Mouse (Mus musculus) large intestine, adult 2 months (tissue): ENCODE results near the gene Mapkapk2. TPM values are rescaled to one million over a fixed set of nuclear protein-coding genes. Genes with fewer than 3 reads are reported as not detected.

Experiments
- DNase-seq: peaks from one replicate; pipeline ENCODE4 v3.0.0-alpha.2; 2012; ENCODE audit warnings: low read depth, low spot score
- WGBS: fragments of 180-500 bp; shearing (Covaris S2); methylation state at CpG from one replicate; pipeline ENCODE4 v1.1.7; 2018; 5-methylcytosine and 5-hydroxymethylcytosine counted together
- polyA plus RNA-seq: library from polyadenylated mRNA; depleted of rRNA; stranded (reverse); fragments of >200 nt; gene quantifications from 2 replicates; pipeline ENCODE4 v1.2.3, GENCODE M21; 2012

The Mapkapk2 gene
- polyA plus RNA-seq, 1 experiment = 66.6 TPM

DNA sequence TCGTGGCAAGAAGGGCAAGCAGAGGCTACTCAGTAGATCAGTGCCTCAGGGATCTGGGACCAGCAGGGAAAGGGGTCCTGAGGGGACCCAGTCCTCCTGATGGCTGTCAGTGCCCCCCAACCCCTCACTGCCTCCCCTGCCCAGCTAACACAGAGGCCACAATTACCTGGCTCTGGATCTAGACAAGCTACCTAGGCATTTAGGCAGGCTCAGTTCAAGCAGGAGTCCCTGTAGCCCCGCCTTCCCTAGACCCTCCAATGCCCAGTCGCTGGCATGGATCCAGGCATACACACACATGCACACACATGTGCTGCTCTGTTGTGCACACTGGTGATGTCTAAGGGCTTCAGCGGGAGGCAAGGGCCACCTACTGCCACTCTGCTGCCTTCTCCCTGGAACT lies 43.4 kb downstream of the Mapkapk2 start:
- WGBS = 80% methylated on average over 4 of the region's 4 CpGs
- no peak for DNase-seq

DNA sequence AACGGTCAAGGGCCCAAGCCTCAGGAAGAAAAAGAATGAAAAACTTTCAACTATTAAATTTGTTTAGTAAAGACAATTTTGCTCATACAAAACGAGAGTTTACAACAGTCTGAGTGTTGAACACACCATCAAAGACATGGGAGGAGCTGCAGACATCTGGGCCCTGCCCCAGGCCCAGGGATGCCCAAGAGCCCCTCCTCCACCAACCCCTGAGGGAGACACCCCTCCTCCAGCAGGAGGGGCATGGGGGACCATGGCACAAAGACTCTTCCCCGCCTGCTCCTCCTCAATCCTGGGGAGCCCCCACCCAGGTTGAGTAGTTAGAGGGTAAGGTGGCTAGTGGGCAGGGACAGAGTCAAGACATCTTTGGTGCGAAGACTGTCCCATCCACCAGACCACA lies 44.0 kb downstream of the Mapkapk2 start:
- WGBS = 61% methylated on average over 4 of the region's 4 CpGs
- DNase-seq = no peak

DNA sequence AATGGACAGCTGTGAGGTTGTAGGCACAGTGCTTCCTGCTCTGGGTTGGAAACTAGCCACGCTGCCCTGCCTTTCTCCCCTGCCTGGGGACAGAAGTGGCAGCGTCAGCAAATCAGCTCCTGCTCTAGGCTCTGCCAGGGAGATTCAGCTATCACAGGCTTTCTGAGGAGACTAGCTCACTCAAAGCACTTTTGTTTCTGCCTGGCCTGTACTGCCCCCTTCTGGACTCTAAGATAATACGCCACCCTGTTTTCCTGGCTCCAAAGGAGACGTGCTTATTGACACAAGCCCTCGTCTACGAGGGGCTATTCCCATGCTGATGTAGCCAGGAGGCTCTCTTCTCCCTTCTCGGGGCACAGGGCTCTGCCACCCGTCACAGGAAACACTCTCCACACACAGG lies 44.4 kb downstream of the Mapkapk2 start:
- DNase-seq = no peak
- WGBS = 19% methylated on average over 8 of the region's 8 CpGs

DNA sequence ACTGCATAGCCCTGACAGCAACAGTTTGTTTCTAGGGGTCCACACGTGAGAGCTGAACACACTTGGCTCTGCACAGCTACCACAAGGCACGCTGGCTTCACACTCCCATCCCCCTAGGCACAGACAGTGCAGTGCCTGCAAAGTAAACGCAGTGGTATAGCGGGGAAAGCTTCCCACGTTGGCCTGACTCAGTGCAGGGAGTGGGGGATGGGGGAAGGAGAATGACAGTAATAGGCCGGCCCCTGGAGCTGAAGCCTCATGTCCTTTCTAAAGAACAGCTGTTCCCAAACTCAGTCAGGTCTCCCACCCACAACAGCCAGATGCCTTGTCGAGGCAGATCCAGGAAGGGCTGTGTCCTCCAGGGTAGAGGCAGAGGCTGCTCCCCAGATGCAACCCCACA lies 46.6 kb downstream of the Mapkapk2 start:
- DNase-seq = no peak
- WGBS = 45% methylated on average over 7 of the region's 7 CpGs

DNA sequence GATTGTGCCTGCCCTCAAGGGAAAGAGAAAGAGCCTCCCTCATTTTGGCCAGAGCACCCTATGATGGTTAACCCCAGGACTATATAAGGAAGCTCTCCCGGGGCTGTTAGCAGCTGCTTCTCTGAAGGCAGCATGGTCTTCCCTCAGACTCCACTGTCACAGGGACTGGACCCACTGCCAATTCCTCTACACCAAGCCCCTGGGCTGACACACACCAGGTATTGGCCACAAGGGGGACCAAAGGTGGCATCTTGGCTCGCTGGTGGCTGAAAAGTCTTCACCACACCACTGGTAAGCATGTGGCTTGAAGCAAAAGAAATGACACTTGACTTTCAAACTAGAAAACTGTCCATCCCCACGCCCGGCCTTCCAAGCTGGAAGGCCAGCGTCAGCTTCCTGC lies 47.0 kb downstream of the Mapkapk2 start:
- DNase-seq = no peak
- WGBS = 71% methylated on average over 5 of the region's 5 CpGs

DNA sequence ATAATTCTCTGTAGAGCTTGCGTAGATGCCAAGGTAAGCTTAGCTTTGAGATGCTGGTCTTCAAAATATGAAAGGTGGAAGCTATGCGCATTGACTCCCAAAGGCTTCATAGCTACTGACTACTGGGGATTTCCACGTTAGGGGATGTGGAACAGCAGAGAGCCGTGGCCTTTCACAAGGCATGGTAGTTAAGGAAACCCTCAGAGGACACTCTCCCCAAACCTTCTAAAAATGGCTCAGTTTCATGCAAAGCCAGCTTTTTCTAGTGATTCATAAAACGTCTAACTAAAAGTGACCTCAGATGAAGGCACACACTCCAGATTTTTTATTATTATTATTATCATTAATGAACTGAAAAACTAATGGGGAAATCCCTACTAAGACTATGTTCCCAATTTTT lies 47.6 kb downstream of the Mapkapk2 start:
- no peak for DNase-seq
- WGBS = 84% methylated on average over 5 of the region's 5 CpGs

DNA sequence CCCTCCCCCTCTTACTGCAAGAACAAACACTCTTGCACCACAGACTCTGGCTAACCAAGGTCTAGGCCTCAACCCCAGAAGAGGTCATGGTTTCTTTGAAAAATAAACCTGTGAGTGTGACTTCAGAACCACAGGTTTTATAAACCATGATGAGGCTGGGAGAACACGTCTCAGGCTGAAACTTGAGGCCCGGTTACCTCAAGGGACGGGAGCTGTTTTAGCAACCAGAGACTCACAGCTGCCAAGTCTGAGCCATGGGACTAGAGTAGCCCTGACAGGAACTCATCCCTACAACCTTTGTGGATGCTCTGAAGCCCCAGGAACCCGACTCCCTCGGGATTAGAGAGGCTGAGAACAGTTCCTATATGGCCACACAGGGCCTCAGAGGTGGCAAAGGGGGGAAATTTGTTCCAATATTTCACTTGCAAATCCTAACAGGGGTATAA lies 48.2 kb downstream of the Mapkapk2 start:
- no peak for DNase-seq
- WGBS = 79% methylated on average over 5 of the region's 5 CpGs

DNA sequence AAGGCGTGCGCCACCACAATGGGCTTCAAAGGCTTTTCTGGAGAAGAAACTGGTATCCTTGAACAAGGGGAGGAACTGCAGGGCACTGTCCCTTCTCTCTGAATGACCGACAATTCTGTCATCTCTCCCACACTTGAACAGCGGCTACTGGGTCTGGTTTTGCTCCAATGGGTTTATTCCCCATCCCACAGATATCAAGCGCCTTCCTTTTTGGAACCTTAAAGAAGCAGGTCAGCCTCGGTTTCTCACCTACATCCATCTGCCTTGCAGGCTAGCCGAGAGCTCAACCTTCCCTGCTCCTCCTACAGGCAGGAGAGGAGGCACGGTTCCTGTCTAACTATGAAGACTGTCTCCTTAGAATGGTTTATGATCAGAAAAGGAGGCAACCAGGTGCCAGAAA lies 48.7 kb downstream of the Mapkapk2 start:
- 81% methylated on average over 8 of the region's 8 CpGs for WGBS
- DNase-seq = no peak

DNA sequence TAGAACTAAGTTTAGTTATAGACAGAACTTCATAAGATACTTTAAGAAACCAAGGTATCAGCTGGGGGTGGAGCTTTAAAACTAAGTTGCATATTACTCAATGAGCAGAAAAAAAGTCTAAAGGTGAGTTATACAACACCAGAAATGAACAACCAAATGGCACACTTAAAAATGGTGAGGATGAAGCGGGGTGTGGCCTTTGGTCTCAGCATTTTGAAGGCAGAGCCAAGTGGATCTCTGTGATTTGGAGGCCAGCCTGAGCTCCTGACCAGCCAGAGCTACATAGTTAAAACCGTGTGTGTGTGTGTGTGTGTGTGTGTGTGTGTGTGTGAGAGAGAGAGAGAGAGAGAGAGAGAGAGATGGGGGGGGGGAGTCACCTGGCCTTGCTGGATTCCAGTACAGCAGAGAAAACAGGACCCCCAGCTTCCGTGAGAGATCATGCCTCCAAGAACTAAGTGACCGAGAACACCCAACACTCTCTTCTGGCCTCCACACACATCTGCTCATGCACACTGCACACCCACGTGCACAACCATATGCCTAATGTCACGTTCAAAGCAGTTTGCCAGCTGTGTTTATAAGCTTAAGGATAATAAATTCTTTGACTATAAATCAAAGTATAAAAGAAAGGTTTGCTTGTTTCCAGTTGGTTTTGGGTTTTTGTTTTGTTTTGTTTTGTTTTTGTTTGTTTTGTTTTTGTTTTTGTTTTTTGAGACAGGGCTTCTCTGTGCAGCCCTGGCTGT lies 49.3 kb downstream of the Mapkapk2 start:
- WGBS = 46% methylated on average over 6 of the region's 6 CpGs

DNA sequence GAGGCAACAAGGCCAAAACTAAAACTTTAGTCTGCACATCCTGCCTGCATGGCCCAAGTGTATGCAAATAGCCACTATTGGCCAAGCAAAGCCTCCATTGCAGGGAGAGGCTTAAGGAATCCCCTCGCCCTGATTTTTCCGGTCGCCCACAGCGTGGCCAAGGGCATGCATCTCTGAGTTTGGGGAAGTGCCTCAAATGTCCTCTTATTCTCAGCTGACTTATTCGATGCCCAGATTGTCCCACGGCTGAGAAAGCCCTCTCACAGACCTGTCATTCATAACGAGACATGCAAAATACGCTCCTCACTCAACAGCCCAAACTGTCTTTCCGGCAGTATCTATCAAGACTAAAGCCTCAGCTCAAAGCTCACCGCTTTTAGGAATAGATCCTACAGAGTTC lies 51.0 kb downstream of the Mapkapk2 start:
- no peak for DNase-seq
- 84% methylated on average over 10 of the region's 10 CpGs for WGBS

More for the DNA sequence above, 49.3 kb downstream of the Mapkapk2 start:
- DNase-seq = no peak

DNA sequence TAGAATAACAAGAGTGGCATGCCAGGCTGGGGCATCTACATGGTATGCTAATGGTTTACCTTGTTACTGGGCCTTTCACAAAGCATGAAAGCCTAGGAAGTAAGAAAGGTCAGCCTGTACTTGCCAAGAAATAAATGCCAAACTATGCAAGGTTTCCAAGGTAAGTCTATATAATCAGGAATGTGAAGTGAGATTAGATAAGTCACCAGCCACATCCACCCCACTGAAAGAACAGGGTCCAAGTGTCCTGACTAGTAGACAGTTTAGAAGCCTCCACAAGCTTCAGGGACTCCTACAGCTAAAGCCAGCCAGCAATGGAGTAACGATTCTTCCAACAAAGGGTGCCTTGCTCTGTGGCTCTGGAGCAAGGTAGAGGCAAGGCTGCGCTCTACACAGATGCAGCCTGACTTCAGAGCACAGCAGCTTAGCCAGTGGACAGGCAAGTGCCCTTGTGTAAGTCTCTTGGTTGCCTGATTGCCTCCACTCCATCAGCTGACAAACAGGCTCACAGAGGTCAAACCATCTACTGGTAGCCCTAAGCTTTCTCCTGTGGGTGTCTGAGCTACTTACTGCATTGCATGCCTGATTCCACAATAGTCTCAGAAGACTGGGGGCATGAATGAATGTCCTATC lies 51.8 kb downstream of the Mapkapk2 start:
- 85% methylated on average over 2 of the region's 2 CpGs for WGBS
- DNase-seq = no peak

DNA sequence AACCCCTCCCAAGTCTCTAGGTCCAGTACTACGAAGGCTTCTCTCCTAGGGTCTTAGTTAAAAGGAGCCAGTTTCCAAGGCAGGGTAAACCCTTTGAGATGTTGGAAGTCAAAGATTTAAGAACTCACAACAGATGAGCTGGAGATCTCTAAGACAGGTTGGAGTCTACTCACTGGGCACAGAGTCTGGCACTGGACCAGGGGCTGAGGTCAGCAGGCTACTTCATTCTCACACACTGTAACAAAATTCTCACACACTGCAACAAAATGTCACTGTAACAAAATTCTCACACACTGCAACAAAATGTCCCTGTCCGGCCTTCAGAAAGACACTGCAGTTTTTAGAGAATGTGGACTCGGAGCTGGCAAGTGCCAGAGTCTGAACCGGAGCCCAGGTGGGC lies 54.0 kb downstream of the Mapkapk2 start:
- no peak for DNase-seq
- WGBS = 98% methylated on average over 4 of the region's 4 CpGs

DNA sequence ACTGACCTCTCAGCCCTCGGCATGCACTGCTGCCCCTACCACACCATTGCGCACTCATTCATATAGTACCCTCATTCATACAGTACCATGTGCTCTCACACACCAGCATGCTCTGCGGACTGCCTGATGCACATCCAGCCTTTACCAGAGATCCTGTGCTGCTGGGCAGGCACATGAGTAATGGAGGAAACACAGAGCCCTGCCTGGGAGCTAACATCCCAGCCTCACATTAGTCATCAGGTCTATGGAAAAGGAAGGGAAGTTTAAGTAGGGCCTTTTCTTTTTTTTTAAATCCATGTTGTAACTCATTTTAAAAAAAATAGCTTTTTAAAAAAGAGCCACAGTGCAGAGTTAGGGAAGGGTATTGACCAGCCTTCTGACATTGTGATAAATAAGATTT lies 54.9 kb downstream of the Mapkapk2 start:
- no peak for DNase-seq
- WGBS = 93% methylated on average over 3 of the region's 3 CpGs

DNA sequence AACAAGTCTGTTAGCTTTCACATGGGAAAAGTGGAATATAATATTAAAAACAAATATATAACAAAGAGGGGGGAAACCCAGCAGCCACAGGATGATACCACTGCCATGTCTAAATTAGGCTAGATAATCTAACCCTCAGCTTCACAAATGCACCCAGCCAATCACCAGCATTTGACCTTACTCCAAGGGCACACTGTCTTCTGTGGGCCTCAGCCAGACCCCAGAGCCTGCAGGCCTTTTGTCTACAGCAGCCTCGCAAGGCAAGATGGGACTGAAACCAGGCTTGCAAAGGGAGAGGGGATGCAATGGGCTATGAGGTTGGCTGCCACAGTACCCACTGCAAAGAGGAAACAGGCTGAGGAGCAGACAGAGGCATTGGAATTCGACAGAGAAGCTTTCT lies 55.4 kb downstream of the Mapkapk2 start:
- WGBS = 76% methylated on average over 2 of the region's 2 CpGs
- no peak for DNase-seq

DNA sequence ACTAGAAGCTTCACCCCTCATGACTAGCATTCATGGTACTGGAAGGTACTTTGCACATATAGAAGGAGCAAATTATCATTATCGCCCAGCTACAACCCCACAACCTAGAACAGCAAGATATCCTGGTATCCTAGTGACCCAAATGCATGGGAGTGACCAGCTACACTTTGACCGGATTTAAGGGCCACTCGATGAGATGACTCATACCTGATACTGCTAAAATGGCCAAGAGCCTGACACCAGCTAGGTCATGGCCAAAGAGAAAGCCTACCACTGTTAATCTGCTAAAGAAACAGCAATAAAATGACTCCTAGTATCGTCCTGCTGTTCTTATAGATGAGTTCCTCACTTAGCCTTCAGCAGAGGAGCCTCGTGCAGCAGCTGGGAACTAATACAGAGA lies 58.1 kb downstream of the Mapkapk2 start:
- WGBS = 61% methylated on average over 5 of the region's 5 CpGs
- DNase-seq = peak; percentile 13

DNA sequence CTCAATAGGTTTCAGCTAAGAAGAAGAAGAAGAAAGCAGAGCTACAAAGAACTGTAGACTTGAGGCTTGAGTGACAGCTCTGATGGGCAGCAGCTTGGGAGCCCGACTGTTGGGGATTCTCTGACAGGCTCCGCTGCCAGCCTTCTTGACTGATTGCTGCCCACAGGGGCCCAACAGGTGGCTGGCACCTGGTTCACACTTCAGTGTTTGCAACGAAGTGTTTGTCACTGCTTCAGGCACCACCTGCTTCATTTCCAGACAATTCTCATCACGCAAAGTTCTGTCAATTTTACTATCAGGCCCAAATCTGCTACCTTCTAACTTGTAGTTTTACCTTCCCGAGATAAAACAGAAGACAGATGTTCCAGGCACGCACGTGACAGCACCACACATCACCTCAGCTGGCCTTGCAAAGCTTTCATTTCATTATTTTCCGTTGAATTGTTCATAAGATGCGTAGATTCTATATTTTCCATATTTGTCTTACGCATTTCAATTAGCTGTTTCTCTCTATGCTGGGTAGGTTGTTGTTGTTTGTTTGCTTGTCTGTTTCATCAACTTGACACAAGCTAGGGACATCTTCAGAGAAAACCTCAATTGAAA lies 59.1 kb downstream of the Mapkapk2 start:
- 88% methylated on average over 10 of the region's 10 CpGs for WGBS
- no peak for DNase-seq

DNA sequence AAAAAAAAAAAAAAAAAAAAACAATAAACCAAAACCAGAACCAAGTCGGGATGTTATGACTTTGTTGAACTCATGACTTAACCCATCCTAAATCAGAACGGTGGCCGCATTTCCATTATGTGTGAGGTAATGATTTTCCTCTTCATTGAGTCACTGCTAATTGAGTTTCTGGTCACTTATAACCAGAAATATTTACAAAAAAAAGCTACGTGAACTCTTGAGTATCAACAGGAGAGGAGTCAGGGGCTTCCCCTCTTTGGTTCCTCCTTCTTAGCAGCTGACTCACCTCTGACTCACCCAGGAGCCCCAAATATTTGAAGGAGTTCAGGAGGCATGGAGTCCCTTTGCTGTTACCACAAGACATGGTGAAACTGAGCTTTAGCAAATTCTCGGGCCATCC lies 59.6 kb downstream of the Mapkapk2 start:
- 87% methylated on average over 5 of the region's 5 CpGs for whole genome bisulfite sequencing
- DNase-seq = no peak

DNA sequence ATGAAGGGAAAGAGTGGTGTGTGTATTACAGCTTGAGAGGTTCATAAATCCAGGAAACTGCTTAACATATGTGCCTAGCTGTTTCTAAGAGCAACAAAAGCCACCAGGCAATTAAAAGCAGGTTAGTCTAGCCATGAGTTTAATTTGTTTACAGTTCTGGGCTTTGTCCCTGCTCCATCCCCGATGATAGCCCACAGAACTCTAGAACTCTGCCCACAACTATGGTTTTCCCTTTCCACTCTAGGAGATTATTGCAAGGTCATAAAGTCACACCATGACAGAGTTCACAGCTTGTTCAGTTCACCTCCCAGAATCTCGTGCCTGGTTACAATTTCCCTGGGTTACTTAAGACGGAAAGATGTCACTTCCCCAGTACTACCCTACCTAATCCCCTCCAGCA lies 66.4 kb downstream of the Mapkapk2 start:
- 14% methylated on average over 3 of the region's 3 CpGs for WGBS

DNA sequence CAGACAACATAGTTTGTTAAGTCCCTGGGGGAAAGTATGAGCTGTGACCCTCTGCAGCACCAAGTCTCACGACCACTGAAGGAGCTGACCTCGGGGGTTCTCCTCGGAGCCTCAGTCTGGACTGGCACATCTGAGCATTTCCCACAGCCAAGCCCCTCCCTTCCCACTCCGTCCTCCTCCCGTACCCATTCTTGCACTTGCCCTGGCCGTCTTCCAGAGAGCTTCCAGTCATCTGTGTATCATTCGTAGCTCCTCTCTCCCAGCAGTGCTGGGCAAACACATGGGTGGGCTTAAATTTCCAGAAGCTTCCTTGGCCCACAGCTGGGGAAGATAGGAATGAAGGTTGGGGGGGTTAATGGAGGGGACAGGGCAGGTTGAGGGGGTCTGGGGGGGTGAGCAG lies 67.4 kb downstream of the Mapkapk2 start:
- WGBS = 25% methylated on average over 7 of the region's 7 CpGs
- no peak for DNase-seq

More for the DNA sequence above, 66.4 kb downstream of the Mapkapk2 start:
- peak; percentile 11 for DNase-seq

DNA sequence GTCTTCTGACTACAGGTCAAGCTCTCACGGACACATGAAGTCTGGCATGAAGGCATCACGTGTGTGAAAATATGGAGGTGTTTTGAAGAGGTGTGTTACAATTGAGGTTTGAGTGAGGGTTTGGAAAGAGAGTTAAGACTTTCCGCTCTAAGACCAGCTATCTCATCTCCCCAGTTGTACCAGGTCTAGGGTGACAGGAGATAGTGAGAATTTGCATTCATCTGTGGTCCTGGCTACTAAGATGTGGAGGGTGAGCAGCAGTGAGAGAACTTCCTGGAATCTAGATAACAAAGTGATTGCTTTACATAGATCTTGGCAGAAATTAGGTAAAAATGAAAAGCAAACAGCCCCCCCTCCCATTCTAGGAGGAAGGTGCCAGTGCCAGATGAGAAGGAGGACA lies 68.4 kb downstream of the Mapkapk2 start:
- 90% methylated on average over 3 of the region's 3 CpGs for WGBS

DNA sequence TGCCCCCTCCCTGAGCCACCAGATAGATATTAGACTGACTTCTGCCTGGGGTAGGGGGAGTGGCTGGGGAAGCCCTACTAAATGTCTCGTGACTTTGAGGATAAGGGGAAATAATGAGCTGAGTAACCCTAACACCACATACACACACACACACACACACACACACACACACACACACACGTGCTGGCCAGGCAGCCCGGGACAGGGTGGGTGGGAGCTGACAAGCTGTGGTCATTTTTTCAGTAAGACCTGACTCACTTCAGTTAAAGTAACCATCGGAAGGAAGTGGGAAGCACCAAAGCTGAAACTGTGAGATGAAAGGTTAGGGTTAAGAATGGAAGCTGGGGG lies 71.8 kb downstream of the Mapkapk2 start:
- WGBS = 67% methylated on average over 4 of the region's 4 CpGs
- DNase-seq = no peak

More for the DNA sequence above, 68.4 kb downstream of the Mapkapk2 start:
- no peak for DNase-seq
